Mouse (Mus musculus) megakaryocyte, embryonic 14.5 days (primary cell): Measurements from ENCODE around the gene Hoxa7.

Source experiments
- FLI1 ChIP-seq: IDR thresholded peaks from 2 replicates; pipeline ENCODE4 v1.6.1; 2012; ENCODE audit warnings: low read length, inconsistent platforms, mixed read lengths
- GATA1 ChIP-seq: IDR thresholded peaks from 3 replicates; pipeline ENCODE4 v1.6.1; 2012; ENCODE audit warnings: mixed read lengths, low read length, inconsistent platforms, borderline replicate concordance

- no peak for TF ChIP-seq GATA1
- TF ChIP-seq FLI1, result no peak
Observed at GRCm38 (mm10) chr6:52252016-52252774, 30.5 kb upstream of the Hoxa7 start.
